Mouse (Mus musculus) forebrain, embryonic 15.5 days (tissue): ENCODE data around the gene Cdh22. TPM values are rescaled to one million over a fixed set of nuclear protein-coding genes. Genes with fewer than 3 reads are reported as not detected.
A peak's percentile ranks its signal among the peaks of the same experiment; 100 is the strongest.

ENCODE experiments used
- ATAC-seq: fragments of 200-750 bp; cut with Nextera tagmentation; replicated peaks from 2 replicates; pipeline ENCODE4 v1.8.0; 2017; ENCODE audit warnings: mild to moderate bottlenecking, moderate TSS enrichment, moderate library complexity
- H3K27ac ChIP-seq: fragments of 300-500 bp; sonication (generic); replicated peaks from 2 replicates; pipeline ENCODE4 v1.5.1; 2015; ENCODE audit warnings: mild to moderate bottlenecking, inconsistent platforms
- H3K27me3 ChIP-seq: fragments of 300-500 bp; sonication (generic); 2 replicates; pipeline ENCODE4 v1.6.1; 2015; ENCODE audit warnings: inconsistent platforms
- H3K36me3 ChIP-seq: fragments of 300-500 bp; sonication (generic); 2 replicates; pipeline ENCODE4 v1.6.1; 2015; ENCODE audit warnings: mild to moderate bottlenecking, inconsistent platforms
- H3K4me1 ChIP-seq: fragments of 300-500 bp; sonication (generic); 2 replicates; pipeline ENCODE4 v1.6.1; 2015; ENCODE audit warnings: inconsistent platforms
- H3K4me2 ChIP-seq: fragments of 300-500 bp; sonication (generic); replicated peaks from 2 replicates; pipeline ENCODE4 v1.6.1; 2015; ENCODE audit warnings: mild to moderate bottlenecking, inconsistent platforms
- H3K4me3 ChIP-seq: fragments of 300-500 bp; sonication (generic); 2 replicates; pipeline ENCODE4 v1.5.1; 2015; ENCODE audit warnings: mild to moderate bottlenecking, inconsistent platforms
- H3K9ac ChIP-seq: fragments of 300-500 bp; sonication (generic); replicated peaks from 2 replicates; pipeline ENCODE4 v1.6.1; 2015; ENCODE audit warnings: mild to moderate bottlenecking, inconsistent platforms
- H3K9me3 ChIP-seq: fragments of 300-500 bp; sonication (generic); 2 replicates; pipeline ENCODE4 v1.6.1; 2016; ENCODE audit warnings: inconsistent platforms
- WGBS: fragments of 180-500 bp; shearing (Covaris S2); methylation state at CpG from one replicate; pipeline ENCODE4 v1.1.7; 2015; ENCODE audit warnings: mixed read lengths; 5-methylcytosine and 5-hydroxymethylcytosine counted together
- polyA plus RNA-seq: library from polyadenylated mRNA; unstranded; fragments of >200 nt; fragmentation: Nextera tagmentation; extraction: Ambion mirVana; gene quantifications from 2 replicates; pipeline ENCODE4 v1.2.1, GENCODE M21; 2015

Gene Cdh22
- polyA plus RNA-seq, 1 experiment from 2014 or later, result 6.1 TPM

DNA sequence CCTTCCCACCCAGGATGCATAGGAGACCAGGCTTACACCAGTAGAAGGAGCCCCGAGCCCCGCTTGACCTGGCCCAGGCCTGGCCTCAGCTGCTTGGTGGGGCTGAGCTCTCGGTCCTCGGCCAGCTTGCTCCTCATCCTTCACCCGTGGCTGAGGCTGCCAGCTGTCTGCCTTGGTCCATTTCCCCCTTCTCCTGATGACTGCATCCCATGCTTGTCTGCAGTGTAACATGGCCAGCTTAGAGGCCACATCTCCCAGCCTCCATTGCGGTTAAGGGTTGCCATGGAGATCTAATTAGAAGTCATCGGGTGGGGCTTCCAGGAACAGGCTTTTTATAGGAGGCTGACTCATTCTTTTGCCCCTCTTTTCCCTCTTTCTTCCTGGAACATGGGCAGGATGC, 29.2 kb upstream of the Cdh22 start:
- H3K9me3 ChIP-seq, result no peaks in the 10 kb centered on the region
- H3K27ac ChIP-seq, result no peak overlapping the region
- no peak overlapping the region for H3K4me3 ChIP-seq
- H3K27me3 ChIP-seq, result peaks cover 2% of the 10 kb centered on the region; the same call in 1 of the 2 replicates
- H3K9ac ChIP-seq, result no peak overlapping the region
- 51% methylated on average over 7 of the region's 7 CpGs for WGBS
- no peak overlapping the region for H3K4me2 ChIP-seq
- H3K36me3 ChIP-seq, result no peaks in the 10 kb centered on the region
- ATAC-seq, result no peak
- peaks cover 26% of the 10 kb centered on the region for H3K4me1 ChIP-seq

DNA sequence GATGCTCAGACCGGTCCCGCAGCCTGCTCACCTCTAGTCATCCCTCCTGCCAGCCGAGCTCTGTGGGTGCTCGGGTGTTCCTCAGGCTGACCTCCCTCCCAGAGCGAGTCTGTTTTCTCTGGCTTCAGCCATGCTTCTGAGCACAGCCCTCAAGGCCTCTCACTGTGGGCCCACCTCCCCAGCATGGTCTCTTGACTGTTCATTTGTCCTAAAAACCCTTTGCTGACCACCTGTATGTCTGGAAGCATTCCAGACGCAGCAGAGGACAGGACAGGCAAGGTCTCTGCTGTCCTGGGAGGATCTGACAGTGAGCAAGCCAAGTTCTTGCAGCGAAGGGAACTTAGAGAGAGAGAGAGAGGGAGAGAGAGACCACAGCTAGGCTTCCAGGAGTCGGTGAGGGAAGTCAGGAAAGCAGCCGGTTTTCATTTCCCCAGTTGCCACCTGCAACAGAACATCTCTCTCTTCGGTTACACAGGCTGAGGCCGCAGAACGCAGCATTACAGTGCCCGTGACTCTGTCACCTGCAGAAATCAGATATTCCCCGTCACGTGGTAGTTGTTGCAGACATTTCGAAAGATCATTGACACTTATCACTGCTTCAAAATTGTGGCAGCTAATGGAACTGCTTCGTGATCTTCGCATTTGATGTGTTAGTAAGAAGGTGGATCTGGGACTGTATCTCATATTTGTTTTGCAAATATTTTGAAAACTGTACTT, 27.8 kb upstream of the Cdh22 start:
- Histone ChIP-seq H3K36me3 (no peaks in the 10 kb centered on the region), H3K4me2 (no peak overlapping the region), H3K27me3 (no peaks in the 10 kb centered on the region), H3K4me1 (peaks cover 25% of the 10 kb centered on the region), H3K9me3 (no peaks in the 10 kb centered on the region), H3K9ac (no peak overlapping the region), H3K4me3 (no peak overlapping the region), H3K27ac (no peak overlapping the region)
- ATAC-seq, result no peak
- WGBS, result 67% methylated on average over 18 of the region's 18 CpGs

DNA sequence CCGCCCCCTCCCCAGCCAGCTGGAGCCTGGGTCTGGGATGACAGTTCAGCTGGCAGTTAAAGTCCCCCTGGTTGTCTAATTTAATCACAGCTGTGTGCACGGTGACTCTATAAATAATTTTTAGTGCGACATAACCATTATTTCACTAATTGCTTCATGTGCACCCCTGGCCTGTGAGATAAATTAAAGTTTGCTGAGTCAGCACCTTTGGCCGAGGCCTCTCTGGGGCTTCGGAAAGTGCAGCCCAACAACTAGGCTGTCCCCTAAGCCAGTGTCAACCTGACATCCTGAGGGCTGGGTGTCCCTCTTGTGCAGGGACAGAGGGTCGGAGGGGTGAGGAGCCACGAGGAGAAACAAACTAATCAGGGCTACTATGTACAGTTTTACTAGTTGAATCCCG, 25.2 kb upstream of the Cdh22 start:
- Histone ChIP-seq H3K27me3 (no peaks in the 10 kb centered on the region), H3K4me3 (no peak overlapping the region)

DNA sequence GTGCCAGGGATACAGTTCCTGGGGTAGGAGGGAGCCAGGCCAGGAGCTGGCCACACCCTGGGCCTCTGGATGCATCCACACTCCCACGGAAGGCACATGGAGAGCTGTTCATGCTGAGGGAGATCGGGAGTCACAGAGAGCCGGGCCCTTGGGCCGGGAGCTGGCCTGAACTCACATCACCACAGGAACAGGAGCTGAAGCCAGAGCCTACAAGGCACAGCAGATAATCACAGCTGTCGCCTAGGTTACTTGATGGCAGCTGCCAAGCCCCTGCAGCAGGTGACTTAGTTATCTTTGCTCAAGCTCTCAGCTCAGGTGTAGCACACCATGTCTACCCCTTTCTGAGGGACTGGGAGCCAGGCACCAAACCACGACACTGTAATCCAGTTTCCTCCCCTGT, 23.7 kb upstream of the Cdh22 start:
- Histone ChIP-seq H3K9me3 (no peaks in the 10 kb centered on the region), H3K27ac (no peak overlapping the region), H3K4me1 (peaks cover 12% of the 10 kb centered on the region), H3K27me3 (peaks cover 13% of the 10 kb centered on the region; the same call in 1 of the 2 replicates), H3K9ac (no peak overlapping the region), H3K4me2 (no peak overlapping the region), H3K36me3 (no peaks in the 10 kb centered on the region), H3K4me3 (no peak overlapping the region)
- ATAC-seq, result no peak
- WGBS, result 76% methylated on average over 6 of the region's 6 CpGs

More for the DNA sequence above, 25.2 kb upstream of the Cdh22 start:
- WGBS, result 78% methylated on average over 8 of the region's 8 CpGs
- Histone ChIP-seq H3K9ac (no peak overlapping the region), H3K36me3 (no peaks in the 10 kb centered on the region), H3K27ac (no peak overlapping the region), H3K4me2 (no peak overlapping the region), H3K9me3 (no peaks in the 10 kb centered on the region), H3K4me1 (peaks cover 9% of the 10 kb centered on the region)
- ATAC-seq, result no peak

DNA sequence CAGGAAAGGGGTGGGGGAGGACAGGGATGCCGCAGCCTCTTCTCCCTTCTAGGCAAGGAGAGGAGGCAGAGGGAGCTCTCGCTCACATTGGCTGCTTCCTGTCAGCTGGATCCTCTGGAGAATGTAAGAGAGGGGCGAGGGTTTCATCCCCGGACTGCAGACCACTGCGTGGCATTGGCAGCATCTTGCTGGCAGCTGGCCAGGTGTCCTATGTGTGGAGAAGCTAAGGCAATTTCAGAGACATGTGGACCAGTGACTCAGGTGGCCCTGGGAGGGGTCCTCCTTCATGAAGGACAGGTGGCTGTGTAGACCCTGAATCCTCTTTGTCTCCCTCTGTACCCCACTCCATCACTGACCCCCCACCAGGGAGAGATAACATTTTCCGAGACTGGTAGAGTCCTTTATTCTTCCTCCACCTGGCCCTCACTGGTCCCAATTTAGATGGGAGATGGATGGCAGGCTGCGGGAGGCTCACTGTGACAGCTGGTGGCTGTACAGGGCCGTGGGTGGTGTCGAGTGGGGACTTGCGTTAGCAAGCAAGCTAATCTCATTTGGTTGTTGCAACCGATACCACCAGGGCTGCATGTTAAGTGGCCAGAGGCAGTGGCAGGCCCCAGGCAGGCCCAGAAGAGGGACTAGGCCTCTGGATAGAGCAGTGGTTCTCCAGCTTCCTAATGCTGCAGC, 22.6 kb upstream of the Cdh22 start:
- H3K9ac ChIP-seq, result no peak overlapping the region
- no peak overlapping the region for H3K27ac ChIP-seq
- no peak for ATAC-seq
- no peak overlapping the region for H3K4me2 ChIP-seq
- H3K27me3 ChIP-seq, result peaks cover 20% of the 10 kb centered on the region; the same call in 1 of the 2 replicates
- no peak overlapping the region for H3K4me3 ChIP-seq
- no peaks in the 10 kb centered on the region for H3K36me3 ChIP-seq
- 35% methylated on average over 11 of the region's 11 CpGs for WGBS
- peaks cover 11% of the 10 kb centered on the region for H3K4me1 ChIP-seq
- no peaks in the 10 kb centered on the region for H3K9me3 ChIP-seq

DNA sequence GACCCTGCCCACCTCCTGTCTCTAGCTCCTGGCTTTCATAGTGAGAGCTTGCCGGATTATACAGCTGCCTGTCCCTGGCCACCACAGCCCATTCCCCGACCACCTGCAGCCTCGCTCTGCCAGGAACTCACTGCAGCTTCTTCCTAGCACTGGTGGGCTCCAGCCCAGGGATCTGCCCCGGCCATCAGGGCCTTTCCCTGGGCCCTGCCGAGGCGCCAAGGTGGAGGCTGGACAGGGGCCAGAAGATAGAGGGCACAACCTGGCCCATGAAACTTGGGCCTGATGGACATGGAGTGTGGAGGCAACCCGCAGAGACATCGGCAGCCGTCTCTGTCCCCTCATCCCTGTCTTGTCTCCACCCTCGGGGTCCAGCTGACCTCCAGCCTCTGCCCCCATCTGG, 21.6 kb upstream of the Cdh22 start:
- H3K27ac ChIP-seq, result no peak overlapping the region
- no peaks in the 10 kb centered on the region for H3K36me3 ChIP-seq
- no peak overlapping the region for H3K4me3 ChIP-seq
- no peak overlapping the region for H3K4me2 ChIP-seq
- WGBS, result 68% methylated on average over 10 of the region's 10 CpGs
- no peaks in the 10 kb centered on the region for H3K9me3 ChIP-seq
- no peak overlapping the region for H3K9ac ChIP-seq
- H3K27me3 ChIP-seq, result peaks cover 28% of the 10 kb centered on the region
- peaks cover 11% of the 10 kb centered on the region for H3K4me1 ChIP-seq
- no peak for ATAC-seq

DNA sequence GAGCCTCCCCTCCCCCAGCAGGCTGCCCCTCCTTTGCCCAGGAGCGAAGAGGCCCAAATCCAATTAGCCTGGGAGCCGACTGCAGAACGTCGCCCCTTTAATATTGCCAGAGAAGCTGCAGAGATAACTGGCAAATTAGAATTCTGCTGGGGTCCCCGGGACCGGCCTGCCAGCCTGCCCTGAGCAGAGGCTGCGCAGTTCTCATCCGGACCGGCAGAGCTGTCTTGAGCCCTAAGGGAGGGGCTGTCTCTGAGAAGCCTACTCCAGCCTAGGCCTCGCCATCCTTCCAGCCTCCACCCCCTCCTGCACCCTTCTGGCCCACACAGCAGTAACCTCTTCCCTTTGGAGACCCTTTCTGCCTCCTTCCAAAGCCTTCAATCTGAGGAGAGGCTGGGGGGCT, 19.2 kb upstream of the Cdh22 start:
- ATAC-seq, result no peak
- peaks cover 17% of the 10 kb centered on the region for H3K4me1 ChIP-seq
- 0 out of 2 replicates have a peak overlapping the region, but pooled peaks have one; percentile 13 for H3K9ac ChIP-seq
- no peaks in the 10 kb centered on the region for H3K36me3 ChIP-seq
- H3K9me3 ChIP-seq, result no peaks in the 10 kb centered on the region
- H3K4me3 ChIP-seq, result no peak overlapping the region
- 2% methylated on average over 10 of the region's 10 CpGs for WGBS
- no peak overlapping the region for H3K4me2 ChIP-seq
- H3K27me3 ChIP-seq, result peaks cover 40% of the 10 kb centered on the region
- no peak overlapping the region for H3K27ac ChIP-seq

DNA sequence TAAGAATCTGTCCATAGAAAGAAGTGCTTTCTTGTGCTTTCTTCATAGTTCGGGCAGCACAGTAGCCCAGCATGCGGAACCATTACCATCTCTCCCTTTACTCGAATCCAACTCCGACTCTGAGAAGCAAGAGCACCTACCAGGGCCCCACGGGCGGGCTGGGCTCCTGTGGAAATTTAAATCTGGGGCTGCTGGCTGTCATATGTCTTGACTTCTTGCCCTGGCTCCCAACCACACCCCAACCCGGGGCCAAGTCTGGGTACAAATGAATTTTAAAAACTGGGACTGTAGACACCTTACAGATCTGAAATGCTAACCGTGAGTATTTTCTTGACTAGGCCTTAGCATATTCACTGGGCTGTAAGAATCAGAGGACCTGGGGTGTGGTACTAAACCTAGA, 18.6 kb upstream of the Cdh22 start:
- Histone ChIP-seq H3K9ac (no peak overlapping the region), H3K4me2 (no peak overlapping the region), H3K27ac (no peak overlapping the region), H3K4me3 (no peak overlapping the region), H3K9me3 (no peaks in the 10 kb centered on the region), H3K4me1 (peaks cover 17% of the 10 kb centered on the region), H3K27me3 (peaks cover 40% of the 10 kb centered on the region), H3K36me3 (no peaks in the 10 kb centered on the region)
- ATAC-seq, result no peak
- 75% methylated on average over 8 of the region's 8 CpGs for WGBS

DNA sequence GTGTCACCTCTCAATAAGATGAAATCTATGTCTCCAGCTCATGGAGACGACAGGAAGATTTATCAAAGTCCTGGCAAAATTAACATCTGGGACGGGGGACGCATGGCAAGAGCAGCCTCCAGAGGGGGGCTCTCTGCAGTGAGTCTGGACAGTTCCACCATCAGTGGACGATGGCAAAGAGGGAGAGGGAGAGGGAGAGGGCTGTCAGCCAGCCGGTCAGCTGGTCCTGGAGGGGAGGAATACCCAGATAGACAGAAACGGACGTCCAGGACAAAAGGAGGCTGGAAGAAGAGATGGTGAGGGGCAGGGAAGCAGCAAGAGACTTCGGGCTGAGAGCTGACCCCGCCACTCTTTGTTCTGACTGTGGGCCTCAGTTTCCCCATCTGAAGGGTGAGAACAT, 18.1 kb upstream of the Cdh22 start:
- Histone ChIP-seq H3K9ac (no peak overlapping the region), H3K36me3 (no peaks in the 10 kb centered on the region), H3K27ac (no peak overlapping the region), H3K4me1 (peaks cover 17% of the 10 kb centered on the region), H3K4me2 (no peak overlapping the region), H3K9me3 (no peaks in the 10 kb centered on the region), H3K4me3 (no peak overlapping the region), H3K27me3 (peaks cover 40% of the 10 kb centered on the region)
- ATAC-seq, result no peak
- 60% methylated on average over 9 of the region's 9 CpGs for WGBS

DNA sequence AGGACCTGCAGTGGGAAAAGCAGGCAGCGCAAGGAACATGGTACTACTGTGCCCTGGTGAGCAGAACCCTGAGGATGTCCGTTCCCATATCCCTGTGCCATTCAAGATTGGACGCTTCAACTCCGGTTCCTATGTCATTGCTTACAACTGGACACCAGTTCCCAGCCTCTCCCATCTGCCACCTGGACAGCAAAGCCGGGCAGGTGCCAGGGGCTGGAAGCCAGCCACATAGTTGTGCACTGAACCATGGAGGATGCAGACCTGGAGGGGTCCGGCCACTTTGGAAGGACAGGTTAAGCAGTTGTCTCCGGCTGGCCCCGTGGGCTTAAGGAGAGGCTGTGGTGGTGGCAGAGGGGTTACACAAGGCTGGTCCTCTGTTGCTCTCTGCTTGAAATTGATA, 17.7 kb upstream of the Cdh22 start:
- WGBS, result 70% methylated on average over 8 of the region's 8 CpGs
- Histone ChIP-seq H3K4me3 (no peak overlapping the region), H3K4me2 (no peak overlapping the region), H3K9ac (no peak overlapping the region), H3K27ac (no peak overlapping the region), H3K9me3 (no peaks in the 10 kb centered on the region), H3K4me1 (peaks cover 17% of the 10 kb centered on the region), H3K36me3 (no peaks in the 10 kb centered on the region), H3K27me3 (peaks cover 45% of the 10 kb centered on the region)
- no peak for ATAC-seq

DNA sequence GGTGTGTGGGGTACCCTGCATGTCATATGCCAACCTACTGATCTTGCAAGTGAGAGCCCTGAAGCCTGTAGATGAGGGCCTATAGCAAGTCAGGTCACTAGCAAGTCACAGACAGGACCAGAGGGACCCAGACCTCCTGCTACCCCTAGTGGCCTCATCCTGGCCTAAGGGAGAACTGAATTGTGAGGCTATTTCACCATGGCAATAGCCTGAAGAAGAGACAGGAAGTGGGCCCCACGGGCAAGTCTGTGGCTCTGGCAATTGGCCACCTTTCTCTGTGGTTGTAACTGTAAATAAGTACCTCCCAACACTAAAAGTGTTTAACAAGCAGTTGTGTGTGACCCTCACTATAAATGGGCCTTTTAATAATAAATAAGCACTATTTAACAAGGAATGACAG, 16.2 kb upstream of the Cdh22 start:
- H3K27ac ChIP-seq, result no peak overlapping the region
- H3K4me2 ChIP-seq, result no peak overlapping the region
- no peak overlapping the region for H3K4me3 ChIP-seq
- H3K4me1 ChIP-seq, result peaks cover 17% of the 10 kb centered on the region
- H3K9ac ChIP-seq, result no peak overlapping the region
- no peak for ATAC-seq
- H3K36me3 ChIP-seq, result no peaks in the 10 kb centered on the region
- WGBS, result 44% methylated on average over 1 of the region's 1 CpGs
- peaks cover 54% of the 10 kb centered on the region for H3K27me3 ChIP-seq
- H3K9me3 ChIP-seq, result no peaks in the 10 kb centered on the region

DNA sequence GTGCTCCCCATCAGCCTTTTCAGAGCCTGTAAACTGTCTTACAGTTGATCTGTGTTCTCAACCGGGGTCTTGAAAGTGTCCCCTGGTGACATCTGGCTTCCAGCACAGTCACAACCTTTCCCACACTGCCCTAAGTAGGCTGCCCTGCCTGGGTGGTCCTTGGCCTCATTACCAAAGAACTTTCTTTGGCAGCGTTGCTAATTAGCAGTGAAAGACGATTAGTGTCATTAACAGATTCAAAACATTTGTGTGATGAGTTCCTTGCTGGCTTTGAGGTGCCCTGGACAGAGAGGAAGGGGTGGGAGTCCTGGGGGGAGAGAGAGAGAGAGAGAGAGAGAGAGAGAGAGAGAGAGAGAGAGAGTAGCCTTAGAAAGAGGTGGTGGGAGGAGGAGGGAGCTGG, 14.3 kb upstream of the Cdh22 start:
- H3K9me3 ChIP-seq, result no peaks in the 10 kb centered on the region
- H3K4me3 ChIP-seq, result no peak overlapping the region
- ATAC-seq, result no peak
- H3K36me3 ChIP-seq, result no peaks in the 10 kb centered on the region
- H3K4me2 ChIP-seq, result no peak overlapping the region
- H3K27me3 ChIP-seq, result peaks cover 56% of the 10 kb centered on the region
- H3K27ac ChIP-seq, result no peak overlapping the region
- H3K4me1 ChIP-seq, result peaks cover 11% of the 10 kb centered on the region
- 2% methylated on average over 3 of the region's 3 CpGs for WGBS
- no peak overlapping the region for H3K9ac ChIP-seq
